Mouse (Mus musculus) inflammation-experienced regulatory T-cells, adult 16 weeks (primary cell): ENCODE data around the gene Crlf3. TPM values are rescaled to one million over a fixed set of nuclear protein-coding genes. Genes with fewer than 3 reads are reported as not detected.

Experiments
- polyA plus RNA-seq: library from polyadenylated mRNA; unstranded; fragments of 100-300 nt; shearing (Covaris generic); gene quantifications from one replicate; pipeline ENCODE4 v1.2.1, GENCODE M21; 2017

Gene Crlf3
- 400 TPM for polyA plus RNA-seq

GRCm38 (mm10) chr11:80080826-80081728, at the start of gene Crlf3:
Crlf3 (minus strand) TSS chr11:80080991.

DNA sequence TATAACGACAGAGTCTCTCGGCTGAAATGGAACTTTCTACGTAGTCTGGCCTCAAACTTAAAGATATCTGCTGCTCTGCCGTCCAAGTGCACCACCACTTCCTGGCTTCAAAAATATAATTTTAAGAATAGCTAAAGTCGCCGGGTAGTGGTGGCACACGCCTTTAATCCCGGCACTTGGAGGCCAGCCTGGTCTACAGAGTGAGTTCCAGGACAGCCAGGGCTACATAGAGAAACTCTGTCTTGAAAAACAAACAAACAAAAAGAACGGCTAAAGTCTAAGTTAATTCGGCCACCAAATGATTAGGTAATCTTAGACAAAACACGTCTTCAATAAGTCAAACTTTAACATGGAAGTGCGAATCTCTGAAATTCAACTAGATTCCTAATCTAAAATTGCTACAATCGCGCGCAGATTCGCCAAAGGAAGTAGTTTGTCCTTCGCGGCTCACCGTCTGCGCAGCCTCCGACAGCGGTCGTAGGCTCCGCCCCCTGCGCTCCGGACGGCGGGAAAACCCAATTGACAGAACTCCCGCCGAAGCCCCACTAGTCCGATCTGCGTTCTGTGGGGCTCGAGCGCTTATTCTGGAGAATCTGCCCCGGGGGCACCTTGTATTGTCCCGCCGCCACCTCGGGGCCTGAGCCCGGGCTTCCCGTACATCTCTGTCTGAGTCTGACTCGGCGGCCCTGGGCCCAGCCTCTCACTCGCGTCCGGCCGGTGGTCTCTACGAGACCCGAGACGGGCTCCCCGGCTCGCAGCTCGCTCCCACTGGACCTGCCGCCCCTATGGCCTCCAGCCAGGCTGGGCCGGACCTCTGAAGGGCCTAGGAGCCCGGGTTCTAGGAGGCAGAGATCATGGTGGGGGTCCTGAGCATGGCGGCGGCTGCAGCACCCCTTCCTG, 8.4 kb upstream of the Crlf3 start, which contains the start of gene Atad5:
TSS of gene Atad5 (plus strand) at position 484 of the 900 bp plus-strand sequence.

Other genes with a start within 250 kb of the Crlf3 start
- 67.4 TPM for gene Utp6, start 118.6 kb downstream of the Crlf3 start, polyA plus RNA-seq
- 11.4 TPM for gene Suz12, start 87.9 kb downstream of the Crlf3 start, polyA plus RNA-seq
- gene Atad5, start 8.4 kb upstream of the Crlf3 start, polyA plus RNA-seq: 5.9 TPM
- gene Tefm, start 61.2 kb upstream of the Crlf3 start, polyA plus RNA-seq: 26.4 TPM
- 0.22 TPM for gene Adap2, start 73.1 kb upstream of the Crlf3 start, polyA plus RNA-seq
- 21.4 TPM for gene Rnf135, start 102.9 kb upstream of the Crlf3 start, polyA plus RNA-seq
- gene Rhot1, start 128.0 kb upstream of the Crlf3 start, polyA plus RNA-seq: 34.8 TPM
- 0.87 TPM for gene Rhbdl3, start 219.9 kb upstream of the Crlf3 start, polyA plus RNA-seq